Mouse (Mus musculus) MEL (cell line): ENCODE measurements around the gene Kctd7. TPM values are rescaled to one million over a fixed set of nuclear protein-coding genes. Genes with fewer than 3 reads are reported as not detected.

Experiments
- DNase-seq: peaks from one replicate; pipeline ENCODE4 v3.0.0; 2011; ENCODE audit warnings: low read depth, low spot score
- H3K27ac ChIP-seq: 2 replicates; pipeline ENCODE4 v1.5.1; 2012; ENCODE audit warnings: low read depth, mild to moderate bottlenecking, control low read depth, low read length, moderate library complexity; ENCODE audit not compliant: control insufficient read depth
- H3K27me3 ChIP-seq, 2 experiments: fragments of 150-350 bp in 1 of 2; sonication (generic) in 1 of 2; 2 replicates each; pipeline ENCODE4 v1.6.1; 2012; ENCODE audit warnings: low read length in 2 of 2, mild to moderate bottlenecking in 2 of 2, improper control_type of control experiment in 1 of 2, moderate library complexity in 1 of 2; ENCODE audit not compliant: insufficient read depth in 2 of 2, control insufficient read depth in 1 of 2
- H3K36me3 ChIP-seq, 2 experiments: 2 replicates each; pipeline ENCODE4 v1.6.1; 2012 to 2014; ENCODE audit warnings: low read length in 2 of 2, improper control_type of control experiment in 1 of 2, inconsistent platforms in 1 of 2, mild to moderate bottlenecking in 1 of 2; ENCODE audit not compliant: insufficient read depth in 2 of 2, control insufficient read depth in 1 of 2
- H3K4me1 ChIP-seq, 2 experiments: fragments of 150-350 bp in 1 of 2; sonication (generic) in 1 of 2; 2 replicates each; pipeline ENCODE4 v1.6.1; 2012; ENCODE audit warnings: low read length in 2 of 2, improper control_type of control experiment in 1 of 2, mild to moderate bottlenecking in 1 of 2; ENCODE audit not compliant: insufficient read depth in 2 of 2, control insufficient read depth in 1 of 2
- H3K4me3 ChIP-seq, 2 experiments: fragments of 150-350 bp in 1 of 2; sonication (generic) in 1 of 2; 2 replicates each; pipeline ENCODE4 v1.5.1; 2012; ENCODE audit warnings: low read depth in 2 of 2, low read length in 2 of 2, mild to moderate bottlenecking in 2 of 2, moderate library complexity in 2 of 2, control low read depth in 1 of 2, improper control_type of control experiment in 1 of 2; ENCODE audit not compliant: control insufficient read depth in 1 of 2, insufficient read depth in 1 of 2
- H3K79me2 ChIP-seq: 2 replicates; pipeline ENCODE4 v1.6.1; 2012; ENCODE audit warnings: mild to moderate bottlenecking, low read length, moderate library complexity; ENCODE audit not compliant: control insufficient read depth, poor library complexity, insufficient read depth
- H3K9ac ChIP-seq: 2 replicates; pipeline ENCODE4 v1.6.1; 2012; ENCODE audit warnings: low read depth, mild to moderate bottlenecking, control low read depth, low read length, moderate library complexity; ENCODE audit not compliant: control insufficient read depth, poor library complexity, severe bottlenecking
- H3K9me3 ChIP-seq: fragments of 150-350 bp; sonication (generic); replicated peaks from 2 replicates; pipeline ENCODE4 v1.6.1; 2012; ENCODE audit warnings: mild to moderate bottlenecking, low read length, improper control_type of control experiment, moderate library complexity; ENCODE audit not compliant: insufficient read depth
- CHD1 ChIP-seq: IDR thresholded peaks from 2 replicates; pipeline ENCODE4 v1.6.1; 2012; ENCODE audit warnings: low read depth, mild to moderate bottlenecking, inconsistent platforms, low read length, improper control_type of control experiment
- CHD2 ChIP-seq: IDR thresholded peaks from 2 replicates; pipeline ENCODE4 v1.6.1; 2011; ENCODE audit warnings: low read length, improper control_type of control experiment
- CTCF ChIP-seq, 3 experiments: IDR thresholded peaks in 2 of 3; conservative IDR thresholded peaks in 1 of 3; 2 replicates each; pipeline ENCODE4 v1.5.1; 2011 to 2012; ENCODE audit warnings: low read length in 3 of 3, low read depth in 2 of 3, mild to moderate bottlenecking in 2 of 3, improper control_type of control experiment in 1 of 3, inconsistent platforms in 1 of 3, mixed read lengths in 1 of 3, moderate library complexity in 1 of 3; ENCODE audit not compliant: control insufficient read depth in 1 of 3, insufficient read depth in 1 of 3, poor library complexity in 1 of 3, severe bottlenecking in 1 of 3
- E2F4 ChIP-seq: IDR thresholded peaks from 2 replicates; pipeline ENCODE4 v1.6.1; 2011; ENCODE audit warnings: low read depth, low read length, improper control_type of control experiment, borderline replicate concordance
- ELF1 ChIP-seq: IDR thresholded peaks from 2 replicates; pipeline ENCODE4 v1.6.1; 2014; ENCODE audit warnings: low read depth, mild to moderate bottlenecking, inconsistent platforms, low read length, improper control_type of control experiment, moderate library complexity
- EP300 ChIP-seq, 2 experiments: IDR thresholded peaks; 2 replicates each; pipeline ENCODE4 v1.6.1; 2011; ENCODE audit warnings: improper control_type of control experiment in 2 of 2, low read length in 2 of 2, low read depth in 1 of 2, mild to moderate bottlenecking in 1 of 2
- ETS1 ChIP-seq: IDR thresholded peaks from 2 replicates; pipeline ENCODE4 v1.6.1; 2012; ENCODE audit warnings: low read depth, mild to moderate bottlenecking, inconsistent platforms, low read length, improper control_type of control experiment, moderate library complexity
- GABPA ChIP-seq: IDR thresholded peaks from 2 replicates; pipeline ENCODE4 v1.6.1; 2012; ENCODE audit warnings: low read depth, mild to moderate bottlenecking, inconsistent platforms, low read length, improper control_type of control experiment, moderate library complexity
- GATA1 ChIP-seq: IDR thresholded peaks from 2 replicates; pipeline ENCODE4 v1.6.1; 2011; ENCODE audit warnings: low read depth, low read length, improper control_type of control experiment
- HCFC1 ChIP-seq: IDR thresholded peaks from 2 replicates; pipeline ENCODE4 v1.6.1; 2012; ENCODE audit warnings: low read depth, mild to moderate bottlenecking, inconsistent platforms, low read length, improper control_type of control experiment, moderate library complexity
- KAT2A ChIP-seq: conservative IDR thresholded peaks from 2 replicates; pipeline ENCODE4 v1.6.1; 2012; ENCODE audit warnings: low read depth, low read length, improper control_type of control experiment, inconsistent platforms
- MAFK ChIP-seq: IDR thresholded peaks from 2 replicates; pipeline ENCODE4 v1.6.1; 2011; ENCODE audit warnings: low read depth, mild to moderate bottlenecking, low read length, improper control_type of control experiment, borderline replicate concordance
- MAX ChIP-seq: IDR thresholded peaks from 2 replicates; pipeline ENCODE4 v1.6.1; 2011; ENCODE audit warnings: low read length, improper control_type of control experiment
- MEF2A ChIP-seq: IDR thresholded peaks from 2 replicates; pipeline ENCODE4 v1.6.1; 2014; ENCODE audit warnings: low read depth, mild to moderate bottlenecking, inconsistent platforms, low read length, improper control_type of control experiment; ENCODE audit not compliant: poor library complexity, insufficient replicate concordance, severe bottlenecking; ENCODE audit errors: extremely low read depth
- MXI1 ChIP-seq: IDR thresholded peaks from 2 replicates; pipeline ENCODE4 v1.6.1; 2011; ENCODE audit warnings: mild to moderate bottlenecking, low read depth, low read length, improper control_type of control experiment
- MYB ChIP-seq: IDR thresholded peaks from 2 replicates; pipeline ENCODE4 v1.6.1; 2011; ENCODE audit warnings: mild to moderate bottlenecking, low read depth, low read length, improper control_type of control experiment
- MYC ChIP-seq: IDR thresholded peaks from 2 replicates; pipeline ENCODE4 v1.6.1; 2011; ENCODE audit warnings: low read depth, mild to moderate bottlenecking, low read length, improper control_type of control experiment, moderate library complexity
- NELFE ChIP-seq: IDR thresholded peaks from 2 replicates; pipeline ENCODE4 v1.6.1; 2011; ENCODE audit warnings: low read depth, low read length, improper control_type of control experiment
- NRF1 ChIP-seq: IDR thresholded peaks from 2 replicates; pipeline ENCODE4 v1.6.1; 2014; ENCODE audit warnings: low read depth, mild to moderate bottlenecking, inconsistent platforms, low read length, improper control_type of control experiment, moderate library complexity; ENCODE audit not compliant: poor library complexity, insufficient read depth, severe bottlenecking
- POLR2A ChIP-seq, 2 experiments: IDR thresholded peaks; 2 replicates each; pipeline ENCODE4 v1.6.1; 2011 to 2012; ENCODE audit warnings: low read length in 2 of 2, mild to moderate bottlenecking in 2 of 2, control low read depth in 1 of 2, improper control_type of control experiment in 1 of 2, low read depth in 1 of 2, moderate library complexity in 1 of 2; ENCODE audit not compliant: control insufficient read depth in 1 of 2, insufficient read depth in 1 of 2, poor library complexity in 1 of 2
- POLR2AphosphoS2 ChIP-seq: IDR thresholded peaks from 2 replicates; pipeline ENCODE4 v1.6.1; 2011; ENCODE audit warnings: low read length, improper control_type of control experiment
- RCOR1 ChIP-seq: IDR thresholded peaks from 2 replicates; pipeline ENCODE4 v1.6.1; 2012; ENCODE audit warnings: low read depth, mild to moderate bottlenecking, inconsistent platforms, low read length, improper control_type of control experiment
- SIN3A ChIP-seq: IDR thresholded peaks from 2 replicates; pipeline ENCODE4 v1.6.1; 2012; ENCODE audit warnings: low read length, improper control_type of control experiment, inconsistent platforms
- SMC3 ChIP-seq: IDR thresholded peaks from 2 replicates; pipeline ENCODE4 v1.6.1; 2011; ENCODE audit warnings: low read depth, low read length, improper control_type of control experiment
- TAL1 ChIP-seq: IDR thresholded peaks from 2 replicates; pipeline ENCODE4 v1.6.1; 2012; ENCODE audit warnings: mild to moderate bottlenecking, inconsistent platforms, low read length, moderate library complexity, mixed read lengths
- TBP ChIP-seq: IDR thresholded peaks from 2 replicates; pipeline ENCODE4 v1.8.0; 2011; ENCODE audit warnings: low read depth, low read length, improper control_type of control experiment
- TCF12 ChIP-seq: IDR thresholded peaks from 2 replicates; pipeline ENCODE4 v1.6.1; 2014; ENCODE audit warnings: low read depth, mild to moderate bottlenecking, inconsistent platforms, low read length, improper control_type of control experiment, moderate library complexity
- UBTF ChIP-seq: IDR thresholded peaks from 2 replicates; pipeline ENCODE4 v1.6.1; 2012; ENCODE audit warnings: low read depth, mild to moderate bottlenecking, inconsistent platforms, low read length, improper control_type of control experiment, moderate library complexity, borderline replicate concordance; ENCODE audit not compliant: insufficient read depth
- USF1 ChIP-seq: IDR thresholded peaks from 2 replicates; pipeline ENCODE4 v1.6.1; 2014; ENCODE audit warnings: low read depth, mild to moderate bottlenecking, inconsistent platforms, low read length, improper control_type of control experiment, moderate library complexity
- USF2 ChIP-seq, 2 experiments: IDR thresholded peaks; 2 replicates each; pipeline ENCODE4 v1.6.1; 2011 to 2012; ENCODE audit warnings: improper control_type of control experiment in 2 of 2, low read length in 2 of 2, borderline replicate concordance in 1 of 2, inconsistent platforms in 1 of 2, low read depth in 1 of 2, mild to moderate bottlenecking in 1 of 2; ENCODE audit not compliant: insufficient read depth in 1 of 2
- ZKSCAN1 ChIP-seq: IDR thresholded peaks from 2 replicates; pipeline ENCODE4 v1.6.1; 2012; ENCODE audit warnings: low read depth, mild to moderate bottlenecking, inconsistent platforms, low read length, improper control_type of control experiment, moderate library complexity
- ZMIZ1 ChIP-seq: IDR thresholded peaks from 2 replicates; pipeline ENCODE4 v1.6.1; 2012; ENCODE audit warnings: low read depth, mild to moderate bottlenecking, inconsistent platforms, low read length, improper control_type of control experiment, moderate library complexity
- ZNF384 ChIP-seq: IDR thresholded peaks from 2 replicates; pipeline ENCODE4 v1.6.1; 2012; ENCODE audit warnings: low read depth, mild to moderate bottlenecking, inconsistent platforms, low read length, improper control_type of control experiment
- polyA plus RNA-seq, 2 experiments: library from polyadenylated mRNA; stranded (reverse) in 1 of 2; unstranded in 1 of 2; fragments of >175 nt in 1 of 2; fragments of >200 nt in 1 of 2; gene quantifications; 2 replicates each; pipeline versions ENCODE4 v1.2.1 to v1.2.4; 2012; ENCODE audit warnings: low replicate concordance in 2 of 2, low read depth in 1 of 2; ENCODE audit not compliant: insufficient read length in 2 of 2, insufficient read depth in 1 of 2, missing spikeins in 1 of 2
- total RNA-seq: library from RNA; depleted of rRNA; stranded (reverse); fragments of 300-350 nt; gene quantifications from 2 replicates; pipeline ENCODE4 v1.2.3, GENCODE M21; 2012; rRNA removed

Kctd7 gene
- 6.4 and 7.0 TPM in 2 replicates for total RNA-seq
- 1 to 10 TPM in 1 of 2 experiments, not detected in 1; 5.8 TPM for polyA plus RNA-seq

- Histone ChIP-seq H3K4me3 (peak within 1 kb of the TSS; percentile 75 to 82), H3K27ac (peak within 1 kb of the TSS; percentile 71), H3K9me3 (no peaks in the 10 kb centered on the region), H3K4me1 (peaks cover 0 to 13% of the 10 kb centered on the region in 2 experiments), H3K36me3 (peaks cover 0 to 11% of the 10 kb centered on the region in 2 experiments; a peak in 2 of 4 replicates), H3K9ac (peak within 1 kb of the TSS; percentile 73), H3K79me2 (peaks cover 1% of the 10 kb centered on the region; the same call in 1 of the 2 replicates), H3K27me3 (no peaks in the 10 kb centered on the region)
- peak; percentile 99 for DNase-seq
- no peak for TF ChIP-seq MYC
- TF ChIP-seq POLR2AphosphoS2: no peak
- TF ChIP-seq NRF1: peak; percentile 69
- TF ChIP-seq MXI1: peak; percentile 48; the same call in 1 of the 2 replicates
- TF ChIP-seq ZNF384: no peak
- TF ChIP-seq SMC3: peak; percentile 41
- TF ChIP-seq MYB: peak; percentile 95
- TF ChIP-seq CHD1: no peak
- no peak for TF ChIP-seq UBTF
- TF ChIP-seq MEF2A: no peak
- peak in 2 of 3 experiments; percentile 56 to 59; a peak in 4 of 6 replicates for TF ChIP-seq CTCF (IDR thresholded peaks at IDR 0.05 in 2 of 3, conservative IDR thresholded peaks at IDR 0.05 in 1 of 3; ENCODE audit: control insufficient read depth in 1 of 3, insufficient read depth in 1 of 3, low read depth in 2 of 3, low read length in 3 of 3, poor library complexity in 1 of 3, severe bottlenecking in 1 of 3)
- TF ChIP-seq NELFE: peak; percentile 74
- TF ChIP-seq TAL1: peak; percentile 23; the same call in 1 of the 2 replicates
- no peak for TF ChIP-seq ZKSCAN1
- TF ChIP-seq MAFK: no peak
- peak; percentile 60 for TF ChIP-seq TCF12
- peak; percentile 73 for TF ChIP-seq SIN3A
- peak; percentile 40; the same call in 1 of the 2 replicates for TF ChIP-seq USF1
- peak; percentile 52 for TF ChIP-seq HCFC1
- no peak for TF ChIP-seq USF2 (IDR thresholded peaks at IDR 0.05; ENCODE audit: borderline replicate concordance in 1 of 2, insufficient read depth in 1 of 2, low read depth in 1 of 2, low read length in 2 of 2)
- no peak; the same call in 1 of the 2 replicates for TF ChIP-seq E2F4
- 0 out of 2 replicates have a peak, but pooled peaks have one; percentile 25 for TF ChIP-seq TBP
- peak; percentile 47 to 72 for TF ChIP-seq POLR2A (IDR thresholded peaks at IDR 0.05; ENCODE audit: control insufficient read depth in 1 of 2, insufficient read depth in 1 of 2, low read depth in 1 of 2, low read length in 2 of 2, poor library complexity in 1 of 2)
- peak; percentile 48 for TF ChIP-seq CHD2
- 0 out of 2 replicates have a peak, but pooled peaks have one; percentile 33 for TF ChIP-seq RCOR1
- no peak for TF ChIP-seq GABPA
- peak; percentile 61 for TF ChIP-seq GATA1
- no peak for TF ChIP-seq ETS1
- no peak; the same call in 1 of the 2 replicates for TF ChIP-seq KAT2A
- TF ChIP-seq ELF1: 0 out of 2 replicates have a peak, but pooled peaks have one; percentile 8
- TF ChIP-seq EP300 (IDR thresholded peaks at IDR 0.05; ENCODE audit: low read depth in 1 of 2, low read length in 2 of 2): peak in 1 of 2 experiments; percentile 36; a peak in 2 of 4 replicates
- peak; percentile 90 for TF ChIP-seq MAX
- TF ChIP-seq ZMIZ1: peak; percentile 37
Observed at GRCm38 (mm10) chr5:130144334-130145312, at the start of gene Kctd7. Gene Kctd7, plus strand, starts transcription at chr5:130144861.
